Mouse (Mus musculus) olfactory bulb, adult 2 months (tissue): Measurements from ENCODE around the gene Rad51b. TPM values are rescaled to one million over a fixed set of nuclear protein-coding genes. Genes with fewer than 3 reads are reported as not detected.

Source experiments
- H3K27ac ChIP-seq: fragments of 200-500 bp; 2 replicates; pipeline ENCODE4 v1.5.1; 2012; ENCODE audit warnings: low read depth, low read length; ENCODE audit not compliant: insufficient read depth
- H3K4me1 ChIP-seq: fragments of 200-500 bp; 2 replicates; pipeline ENCODE4 v1.6.1; 2012; ENCODE audit warnings: low read length; ENCODE audit not compliant: control insufficient read depth, insufficient read depth
- H3K4me3 ChIP-seq: fragments of 200-500 bp; 2 replicates; pipeline ENCODE4 v1.5.1; 2012; ENCODE audit warnings: mild to moderate bottlenecking, low read depth, low read length, moderate library complexity; ENCODE audit not compliant: insufficient read depth
- CTCF ChIP-seq: fragments of 200-500 bp; IDR thresholded peaks from 2 replicates; pipeline ENCODE4 v1.5.1; 2012; ENCODE audit warnings: low read depth, mild to moderate bottlenecking, low read length, moderate library complexity; ENCODE audit not compliant: insufficient read depth
- POLR2A ChIP-seq: fragments of 200-500 bp; IDR thresholded peaks from 2 replicates; pipeline ENCODE4 v1.6.1; 2012; ENCODE audit warnings: mild to moderate bottlenecking, low read depth, low read length, moderate library complexity; ENCODE audit not compliant: insufficient read depth
- WGBS: fragments of 180-500 bp; shearing (Covaris S2); methylation state at CpG from one replicate; pipeline ENCODE4 v1.1.7; 2018; 5-methylcytosine and 5-hydroxymethylcytosine counted together
- polyA plus RNA-seq: library from polyadenylated mRNA; stranded (reverse); fragments of >200 nt; gene quantifications from 2 replicates; pipeline ENCODE4 v1.2.4, GENCODE M21; 2012; ENCODE audit warnings: low replicate concordance; ENCODE audit not compliant: missing spikeins, insufficient read depth, insufficient read length

Rad51b gene
- polyA plus RNA-seq, 1 experiment, result not detected

DNA sequence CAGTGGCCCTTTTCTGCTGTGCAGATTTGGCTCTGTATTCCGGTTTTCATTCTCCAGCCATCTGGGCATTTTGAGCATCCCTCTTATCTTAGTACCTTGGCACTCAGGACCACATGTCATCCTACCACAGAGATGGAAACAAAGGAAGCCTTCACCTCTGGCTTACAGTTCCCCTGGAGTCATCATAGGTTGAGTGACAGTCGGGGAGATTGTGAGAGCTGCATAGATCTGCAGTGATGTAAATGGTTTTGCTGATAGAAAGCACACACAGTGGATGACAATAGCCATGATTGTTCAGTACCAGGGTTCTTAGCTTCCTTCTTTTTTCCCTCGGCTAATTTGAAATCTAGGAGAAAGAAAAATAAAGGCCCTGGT is 383.6 kb downstream of the Rad51b start:
- 73% methylated on average over 3 of the region's 3 CpGs for WGBS
- no peak overlapping the region for H3K27ac ChIP-seq
- peaks cover 2% of the 10 kb centered on the region; the same call in 1 of the 2 replicates for H3K4me1 ChIP-seq
- no peak overlapping the region for H3K4me3 ChIP-seq
- no peak for TF ChIP-seq POLR2A
- TF ChIP-seq CTCF, result no peak

DNA sequence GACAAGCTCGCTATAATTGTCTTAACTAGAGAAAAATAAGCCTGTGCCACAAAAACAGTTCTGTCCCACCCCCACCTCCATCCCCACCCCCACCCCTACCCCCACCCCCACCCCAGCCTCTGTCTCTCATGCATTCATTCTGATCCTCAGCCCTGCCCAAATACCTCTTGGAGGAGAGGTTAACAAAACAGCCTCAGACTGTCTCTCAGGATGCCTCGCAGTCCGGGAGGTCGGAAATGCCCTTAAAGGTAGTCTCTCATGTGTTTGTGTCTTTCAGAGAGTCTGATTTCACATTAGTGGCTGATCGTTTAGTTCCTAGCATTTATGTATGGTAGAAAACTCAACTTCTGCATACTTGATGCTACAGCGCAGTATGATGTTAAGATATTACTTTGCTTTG is 384.5 kb downstream of the Rad51b start:
- 90% methylated on average over 6 of the region's 6 CpGs for WGBS
- TF ChIP-seq CTCF (no peak), POLR2A (no peak)
- no peak overlapping the region for H3K27ac ChIP-seq

DNA sequence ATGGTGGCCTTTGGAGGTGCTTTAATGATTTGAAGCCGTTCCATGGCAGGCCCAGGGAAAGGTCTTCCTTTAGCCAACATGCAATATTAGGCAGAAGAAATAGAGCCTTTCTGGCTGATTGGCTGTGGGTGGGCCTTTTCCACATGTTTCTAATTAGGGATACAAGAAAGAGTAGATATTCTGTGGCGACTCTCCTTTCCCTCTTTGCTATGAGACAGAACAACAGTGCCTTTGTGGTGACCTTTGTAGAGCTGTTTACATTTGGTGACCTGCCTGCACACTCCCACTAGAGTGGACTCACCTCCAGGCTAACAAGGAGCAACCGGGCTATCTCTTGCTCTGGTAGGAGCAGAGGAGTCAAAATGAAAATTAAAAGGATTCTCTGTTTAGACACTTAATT is 386.3 kb downstream of the Rad51b start:
- Histone ChIP-seq H3K27ac (no peak overlapping the region), H3K4me3 (no peak overlapping the region), H3K4me1 (peaks cover 2% of the 10 kb centered on the region; the same call in 1 of the 2 replicates)
- TF ChIP-seq POLR2A (no peak), CTCF (no peak)
- WGBS, result 63% methylated on average over 3 of the region's 3 CpGs

More for the DNA sequence above, 384.5 kb downstream of the Rad51b start:
- Histone ChIP-seq H3K4me1 (peaks cover 2% of the 10 kb centered on the region; the same call in 1 of the 2 replicates), H3K4me3 (no peak overlapping the region)

DNA sequence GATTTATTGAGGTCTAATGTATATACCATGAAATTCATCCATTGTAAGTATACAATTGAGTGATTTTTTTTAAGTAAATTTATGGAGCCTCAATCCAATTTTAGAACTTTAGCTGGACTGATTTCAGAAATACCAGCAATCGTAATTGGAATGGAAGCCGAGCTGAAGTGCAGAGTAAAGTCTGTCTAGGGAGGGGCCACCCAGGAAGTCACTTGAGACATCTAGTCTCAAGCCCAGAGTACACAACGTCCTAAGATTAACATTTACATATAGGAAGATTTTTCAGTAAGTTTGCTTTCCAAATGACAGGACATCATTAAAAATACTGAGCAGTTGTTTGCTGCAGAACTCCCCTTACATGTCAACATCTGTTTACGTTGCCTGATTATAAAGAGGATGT is 386.7 kb downstream of the Rad51b start:
- no peak overlapping the region for H3K27ac ChIP-seq
- H3K4me3 ChIP-seq, result no peak overlapping the region
- WGBS, result 85% methylated on average over 4 of the region's 4 CpGs
- TF ChIP-seq POLR2A (no peak), CTCF (no peak)
- peaks cover 2% of the 10 kb centered on the region; the same call in 1 of the 2 replicates for H3K4me1 ChIP-seq

DNA sequence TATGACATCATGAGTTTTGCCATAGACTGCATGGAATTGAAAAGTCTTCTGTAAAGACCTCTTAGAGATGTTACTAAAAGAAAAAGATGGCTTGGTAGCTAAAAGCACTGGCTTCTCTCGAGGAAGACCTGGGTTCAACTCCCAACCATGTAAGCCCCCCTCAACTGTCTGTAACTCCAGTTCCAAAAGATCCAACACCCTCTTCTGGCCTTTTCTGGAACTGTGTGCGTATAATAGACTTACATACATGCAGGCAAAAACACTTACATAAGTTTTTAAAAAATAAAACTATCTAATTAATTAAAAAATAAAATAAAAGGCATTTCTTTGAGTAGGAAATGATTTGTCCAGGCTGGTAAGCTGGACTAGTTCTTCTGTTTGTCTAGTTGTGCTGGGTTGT is 387.3 kb downstream of the Rad51b start:
- peaks cover under 1% of the 10 kb centered on the region; the same call in 1 of the 2 replicates for H3K4me1 ChIP-seq
- 97% methylated on average over 2 of the region's 2 CpGs for WGBS
- H3K27ac ChIP-seq, result no peak overlapping the region
- TF ChIP-seq CTCF, result no peak
- H3K4me3 ChIP-seq, result no peak overlapping the region

DNA sequence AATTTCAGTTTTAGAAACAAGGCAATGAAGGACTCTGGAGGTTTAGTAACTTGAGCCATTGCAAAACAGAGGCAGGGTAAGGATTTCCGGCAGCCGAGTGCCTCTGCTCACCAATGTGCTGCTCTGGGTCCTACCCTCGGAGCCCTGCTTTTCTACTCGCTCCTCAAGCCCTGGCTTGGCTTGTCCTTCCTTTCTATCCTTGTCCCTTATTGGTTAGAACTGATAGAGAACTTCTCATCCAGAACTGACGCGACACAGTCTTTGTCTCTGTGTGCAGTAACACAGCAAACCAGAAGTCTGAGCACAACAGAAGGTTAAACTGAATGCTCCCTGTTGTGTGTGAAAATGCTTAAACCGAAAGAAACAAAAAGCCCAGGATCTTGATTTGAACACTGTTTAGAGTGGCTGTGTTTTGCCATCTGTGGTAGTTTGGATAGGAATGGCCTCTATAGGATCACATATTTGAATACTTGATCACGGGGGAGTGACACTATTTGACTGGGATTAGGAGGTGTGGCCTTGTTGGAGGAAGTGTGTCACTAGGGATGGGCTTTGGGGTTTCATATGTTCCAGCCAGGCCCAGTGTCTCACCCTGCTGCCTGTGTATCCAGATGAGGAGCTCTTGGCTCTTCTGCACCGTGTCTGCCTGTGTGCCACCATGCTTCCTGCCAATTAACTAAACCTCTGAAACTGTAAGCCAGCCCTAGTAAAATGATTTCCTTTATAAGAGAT is 389.7 kb downstream of the Rad51b start:
- H3K4me1 ChIP-seq, result no peaks in the 10 kb centered on the region
- TF ChIP-seq CTCF (no peak), POLR2A (no peak)
- 70% methylated on average over 9 of the region's 9 CpGs for WGBS
- no peak overlapping the region for H3K27ac ChIP-seq
- no peak overlapping the region for H3K4me3 ChIP-seq

DNA sequence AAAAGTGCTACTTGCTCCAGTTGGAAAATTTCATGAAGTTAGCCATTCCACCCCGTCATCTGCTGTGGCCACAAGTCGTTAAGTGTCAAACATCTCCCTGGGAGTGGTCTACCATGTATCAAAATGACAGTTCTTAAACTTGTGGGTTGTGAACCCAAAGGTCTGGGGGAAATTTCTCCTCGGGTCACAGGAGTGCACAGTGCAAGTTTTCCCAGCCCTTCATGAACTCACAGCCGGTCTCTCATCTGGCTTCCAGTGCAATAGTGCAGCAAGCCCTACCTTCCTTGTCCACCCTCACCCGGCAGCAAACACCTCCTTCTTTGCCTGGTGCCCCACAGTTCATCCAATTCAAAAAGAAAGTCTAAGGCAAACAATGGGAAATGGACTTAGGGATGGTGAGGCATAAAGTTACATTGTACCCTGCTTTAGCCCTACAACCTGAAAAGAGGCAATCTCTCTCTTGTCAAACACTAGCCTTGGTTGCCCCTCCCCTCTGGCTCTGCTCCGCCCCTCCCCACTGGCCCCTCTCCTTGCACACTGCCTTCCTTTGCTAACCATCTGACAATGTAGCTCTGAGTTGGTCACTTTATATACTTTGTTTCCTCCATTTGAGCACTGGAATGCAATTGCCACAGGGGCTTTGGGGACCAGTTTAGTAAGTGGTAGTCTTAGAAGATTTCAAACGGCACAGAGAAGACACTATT is 390.8 kb downstream of the Rad51b start:
- WGBS, result 85% methylated on average over 7 of the region's 7 CpGs
- no peak for TF ChIP-seq CTCF
- TF ChIP-seq POLR2A, result no peak
- no peak overlapping the region for H3K27ac ChIP-seq
- no peak overlapping the region for H3K4me3 ChIP-seq
- H3K4me1 ChIP-seq, result no peaks in the 10 kb centered on the region

DNA sequence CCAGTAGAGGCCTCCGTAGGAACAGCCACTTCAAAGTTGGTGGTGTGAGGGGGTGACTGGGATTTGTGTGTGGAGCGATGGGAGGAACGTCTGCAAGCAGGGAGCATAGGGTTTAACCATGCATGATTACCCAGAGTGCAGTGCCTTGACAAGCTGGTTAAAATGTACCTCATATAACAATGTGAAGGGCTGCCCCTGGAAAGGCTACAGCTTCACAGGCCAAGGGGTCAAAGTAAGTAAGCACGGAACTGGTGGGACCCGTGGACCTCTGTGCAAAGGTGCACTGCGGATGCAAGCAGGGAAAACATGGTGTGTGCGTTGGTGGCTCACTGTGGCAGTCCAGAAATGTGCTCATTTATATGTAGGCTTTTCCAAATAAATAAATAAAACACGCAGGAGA is 392.2 kb downstream of the Rad51b start:
- H3K27ac ChIP-seq, result no peak overlapping the region
- no peaks in the 10 kb centered on the region for H3K4me1 ChIP-seq
- H3K4me3 ChIP-seq, result no peak overlapping the region
- WGBS, result 92% methylated on average over 8 of the region's 8 CpGs
- TF ChIP-seq POLR2A, result no peak
- TF ChIP-seq CTCF, result no peak

DNA sequence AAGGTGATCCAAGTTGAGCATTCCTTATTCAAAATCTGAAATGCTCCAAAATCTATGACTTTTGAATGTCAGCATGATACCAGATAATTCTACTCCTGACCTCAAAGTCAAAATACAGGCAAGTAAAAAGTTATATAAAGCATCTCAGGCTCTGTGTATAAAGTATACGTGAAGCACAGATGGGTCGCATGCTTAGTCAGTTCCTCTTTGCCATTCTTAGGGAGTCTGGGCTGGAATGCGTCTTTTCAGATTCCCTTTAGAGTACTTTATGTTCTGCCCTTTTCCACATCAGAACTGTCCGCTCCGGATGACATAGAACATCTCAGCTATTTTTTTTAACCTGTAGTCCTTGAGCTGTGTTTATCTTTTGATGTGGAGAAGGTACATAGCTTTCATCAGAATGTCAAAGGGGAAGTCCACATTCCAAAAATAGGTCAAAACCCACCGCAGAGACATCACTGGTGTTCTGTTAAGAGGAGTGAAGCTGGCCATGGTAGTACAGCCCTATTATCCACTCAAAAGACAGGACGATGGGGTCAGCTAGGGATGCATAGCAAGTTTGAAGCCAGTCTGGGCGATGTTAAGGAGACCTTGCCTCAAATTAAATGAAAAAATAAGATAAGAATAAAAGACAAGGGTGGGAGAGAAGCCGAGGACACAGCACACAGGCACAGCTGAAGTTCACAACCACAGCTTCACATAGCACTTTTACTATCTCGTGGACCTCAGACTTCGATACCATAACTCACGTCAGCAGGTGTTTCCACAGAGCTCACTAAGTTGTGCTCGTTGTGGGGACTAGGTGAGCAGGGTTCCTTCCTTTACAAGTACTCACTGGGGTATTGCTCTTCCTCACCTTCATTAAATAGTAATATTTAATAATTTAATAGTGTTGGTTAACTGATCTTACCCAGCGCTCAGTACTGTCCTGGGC is 395.1 kb downstream of the Rad51b start:
- TF ChIP-seq CTCF, result no peak
- no peak for TF ChIP-seq POLR2A
- H3K4me3 ChIP-seq, result no peak overlapping the region
- H3K27ac ChIP-seq, result no peak overlapping the region
- H3K4me1 ChIP-seq, result no peaks in the 10 kb centered on the region
- 93% methylated on average over 14 of the region's 14 CpGs for WGBS
